Mouse (Mus musculus) kidney, adult 2 months (tissue): ENCODE measurements at regions not wholly inside any gene's neighbourhood (a gene's known extent, or its start where the extent isn't known, plus 50 kb on each side); places are given as distances from the start of the nearest gene placed in this dataset.

Experiments used
- DNase-seq: peaks from one replicate; pipeline ENCODE4 v3.0.0; 2021
- H3K27ac ChIP-seq: fragments of 200-500 bp; 2 replicates; pipeline ENCODE4 v1.5.1; 2012; ENCODE audit warnings: low read depth, low read length, control low read depth, inconsistent platforms; ENCODE audit not compliant: insufficient read depth
- H3K27me3 ChIP-seq: fragments of 200-500 bp; replicated peaks from 2 replicates; pipeline ENCODE4 v1.6.1; 2012; ENCODE audit warnings: mild to moderate bottlenecking, moderate library complexity, low read length, inconsistent platforms; ENCODE audit not compliant: control insufficient read depth, insufficient read depth
- H3K36me3 ChIP-seq: fragments of 200-500 bp; 2 replicates; pipeline ENCODE4 v1.6.1; 2012; ENCODE audit warnings: mild to moderate bottlenecking, moderate library complexity, low read length, inconsistent platforms; ENCODE audit not compliant: control insufficient read depth, insufficient read depth
- H3K4me1 ChIP-seq: fragments of 200-500 bp; 2 replicates; pipeline ENCODE4 v1.6.1; 2011; ENCODE audit warnings: low read length; ENCODE audit not compliant: control insufficient read depth, insufficient read depth
- H3K4me3 ChIP-seq: fragments of 200-500 bp; 2 replicates; pipeline ENCODE4 v1.5.1; 2011; ENCODE audit warnings: mild to moderate bottlenecking, low read depth, low read length, control low read depth; ENCODE audit not compliant: insufficient read depth
- CTCF ChIP-seq: fragments of 200-500 bp; conservative IDR thresholded peaks from 2 replicates; pipeline ENCODE4 v1.5.1; 2011; ENCODE audit warnings: low read depth, mild to moderate bottlenecking, control low read depth, low read length, moderate library complexity, mixed read lengths; ENCODE audit not compliant: insufficient read depth, insufficient read length
- POLR2A ChIP-seq: fragments of 200-500 bp; IDR thresholded peaks from one replicate; pipeline ENCODE4 v1.6.1; 2011; ENCODE audit warnings: low read depth, low read length, control low read depth
- WGBS: fragments of 180-500 bp; shearing (Covaris S2); methylation state at CpG from one replicate; pipeline ENCODE4 v1.1.7; 2018; 5-methylcytosine and 5-hydroxymethylcytosine counted together

DNA sequence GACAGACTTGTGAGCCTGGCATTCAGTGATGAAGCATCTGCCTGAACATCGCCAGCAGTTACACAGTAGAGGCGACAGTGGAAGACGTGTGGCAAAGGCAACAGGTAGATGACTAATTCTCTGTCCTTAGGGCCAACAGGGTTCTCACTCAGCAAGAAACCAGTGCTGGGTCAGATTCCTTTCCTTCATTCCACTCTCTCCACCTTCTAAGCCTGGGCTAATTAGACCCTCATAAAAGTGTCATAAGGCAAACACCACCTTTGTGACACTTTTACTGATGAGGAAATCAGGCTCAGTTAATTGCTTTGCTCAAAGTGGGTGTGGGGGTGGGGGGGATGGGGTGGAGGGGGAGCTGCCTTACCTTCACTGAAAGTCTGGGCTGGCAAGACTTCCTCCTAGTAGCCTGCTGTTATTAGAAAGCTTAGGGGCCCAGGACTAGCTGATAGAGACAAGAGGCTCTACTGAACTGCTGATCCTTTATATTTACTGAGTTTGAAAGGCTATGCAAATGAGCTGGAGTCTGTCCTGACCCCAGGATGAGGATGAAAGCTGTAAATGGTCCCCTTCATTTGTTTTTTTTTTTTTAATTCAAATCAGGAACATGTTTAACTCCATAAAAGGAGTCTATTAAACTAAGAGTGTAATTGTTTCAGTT is 98.8 kb downstream of the Dact1 start:
- no peaks in the 10 kb centered on the region for H3K36me3 ChIP-seq
- H3K4me1 ChIP-seq: no peaks in the 10 kb centered on the region
- H3K27me3 ChIP-seq: no peaks in the 10 kb centered on the region
- H3K27ac ChIP-seq: no peak overlapping the region
- no peak for DNase-seq
- WGBS: 49% methylated on average over 3 of the region's 3 CpGs
- no peak overlapping the region for H3K4me3 ChIP-seq
- TF ChIP-seq POLR2A: no peak
- no peak for TF ChIP-seq CTCF

DNA sequence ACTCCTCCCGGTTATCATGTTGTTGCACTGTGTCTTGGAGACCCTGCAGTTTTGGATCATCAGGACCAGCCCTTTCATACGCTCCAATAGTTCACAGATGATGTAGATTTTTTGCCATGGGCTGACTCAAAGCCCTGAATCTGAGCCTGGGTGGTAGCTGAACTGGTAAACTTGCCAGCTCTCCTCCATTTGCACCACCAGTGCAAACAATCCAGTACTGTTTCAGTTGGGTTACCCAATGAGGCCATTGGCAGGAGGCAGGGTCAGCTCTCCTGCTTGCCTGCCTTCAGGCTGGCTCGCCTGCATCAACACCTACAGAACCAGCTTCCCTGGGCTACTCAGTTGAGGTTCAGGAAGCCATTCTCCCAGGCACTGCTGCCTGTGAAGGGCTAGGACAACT is 102.6 kb downstream of the Dact1 start:
- DNase-seq: no peak
- Histone ChIP-seq H3K4me3 (no peak overlapping the region), H3K27me3 (no peaks in the 10 kb centered on the region), H3K27ac (no peak overlapping the region), H3K36me3 (no peaks in the 10 kb centered on the region), H3K4me1 (no peaks in the 10 kb centered on the region)
- WGBS: 77% methylated on average over 3 of the region's 3 CpGs
- TF ChIP-seq CTCF: no peak
- TF ChIP-seq POLR2A: no peak

DNA sequence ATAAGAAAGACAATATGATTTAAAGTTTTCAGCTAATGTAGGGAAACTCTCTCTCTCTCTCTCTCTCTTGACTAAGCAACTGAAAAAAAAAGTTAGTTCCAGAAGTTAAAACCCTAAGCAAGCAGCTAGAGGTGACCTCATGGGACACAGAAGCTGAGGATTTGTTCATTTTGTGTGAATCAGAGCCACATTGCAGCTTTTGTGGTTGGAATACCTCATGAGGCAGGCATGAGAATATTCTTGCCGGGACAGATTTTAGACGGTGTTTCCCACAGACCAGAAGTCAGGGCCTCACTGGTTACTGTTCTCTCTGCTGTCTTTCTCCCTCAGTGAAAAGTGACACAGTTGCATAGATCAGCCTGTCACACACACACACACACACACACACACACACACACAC is 107.3 kb downstream of the Dact1 start:
- Histone ChIP-seq H3K27me3 (no peaks in the 10 kb centered on the region), H3K27ac (no peak overlapping the region), H3K36me3 (no peaks in the 10 kb centered on the region), H3K4me1 (0 out of 2 replicates have a peak, but pooled peaks cover 3% of the 10 kb centered on the region), H3K4me3 (no peak overlapping the region)
- TF ChIP-seq POLR2A: no peak
- no peak for TF ChIP-seq CTCF
- DNase-seq: no peak
- WGBS: 97% methylated on average over 2 of the region's 2 CpGs

DNA sequence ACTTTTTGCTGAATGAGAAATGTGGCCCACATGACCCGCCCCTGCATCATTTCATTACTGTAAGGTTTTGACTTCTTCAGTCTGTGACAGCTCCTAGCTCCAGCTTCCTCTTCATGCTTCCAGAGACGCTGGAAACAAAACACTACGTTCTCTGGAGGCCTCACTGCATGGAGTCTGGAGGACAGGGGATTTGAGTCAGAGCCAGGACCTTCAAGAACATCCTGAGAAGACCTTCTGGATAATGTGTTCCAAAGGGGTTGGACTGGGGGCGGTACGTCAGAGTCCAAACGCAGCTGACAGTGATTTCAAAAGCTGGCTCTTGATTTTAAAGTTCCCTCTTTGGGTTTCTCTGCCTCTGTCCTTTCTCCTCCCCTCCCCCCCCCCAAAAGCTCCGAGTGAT is 108.5 kb downstream of the Dact1 start:
- no peaks in the 10 kb centered on the region for H3K27me3 ChIP-seq
- no peak overlapping the region for H3K27ac ChIP-seq
- WGBS: 45% methylated on average over 7 of the region's 7 CpGs
- 0 out of 2 replicates have a peak, but pooled peaks cover 3% of the 10 kb centered on the region for H3K4me1 ChIP-seq
- no peaks in the 10 kb centered on the region for H3K36me3 ChIP-seq
- no peak for TF ChIP-seq POLR2A
- no peak for TF ChIP-seq CTCF
- H3K4me3 ChIP-seq: no peak overlapping the region
- DNase-seq: peak; percentile 47

DNA sequence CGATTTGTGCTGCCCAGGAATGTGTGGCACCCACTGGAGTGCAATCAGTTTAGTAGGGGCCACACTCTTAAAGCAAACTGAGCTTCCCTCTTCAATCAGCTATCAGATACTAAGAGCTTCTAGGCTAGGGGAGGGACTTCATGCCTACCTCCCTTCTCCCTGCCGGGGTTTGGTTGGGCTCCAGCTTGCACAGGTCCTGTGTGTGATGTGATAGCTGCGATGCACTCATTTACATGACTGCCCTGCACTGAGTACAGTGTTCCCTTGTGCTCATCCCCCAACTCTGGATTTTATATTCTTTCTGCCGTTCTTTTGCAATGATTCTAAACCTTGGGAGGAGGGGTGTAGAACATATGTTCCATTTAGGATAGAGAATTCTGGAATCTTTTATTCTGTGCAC is 109.5 kb downstream of the Dact1 start:
- TF ChIP-seq CTCF (no peak), POLR2A (no peak)
- Histone ChIP-seq H3K36me3 (no peaks in the 10 kb centered on the region), H3K4me3 (no peak overlapping the region), H3K4me1 (0 out of 2 replicates have a peak, but pooled peaks cover 3% of the 10 kb centered on the region), H3K27me3 (no peaks in the 10 kb centered on the region), H3K27ac (no peak overlapping the region)
- DNase-seq: no peak
- WGBS: 37% methylated on average over 4 of the region's 4 CpGs

DNA sequence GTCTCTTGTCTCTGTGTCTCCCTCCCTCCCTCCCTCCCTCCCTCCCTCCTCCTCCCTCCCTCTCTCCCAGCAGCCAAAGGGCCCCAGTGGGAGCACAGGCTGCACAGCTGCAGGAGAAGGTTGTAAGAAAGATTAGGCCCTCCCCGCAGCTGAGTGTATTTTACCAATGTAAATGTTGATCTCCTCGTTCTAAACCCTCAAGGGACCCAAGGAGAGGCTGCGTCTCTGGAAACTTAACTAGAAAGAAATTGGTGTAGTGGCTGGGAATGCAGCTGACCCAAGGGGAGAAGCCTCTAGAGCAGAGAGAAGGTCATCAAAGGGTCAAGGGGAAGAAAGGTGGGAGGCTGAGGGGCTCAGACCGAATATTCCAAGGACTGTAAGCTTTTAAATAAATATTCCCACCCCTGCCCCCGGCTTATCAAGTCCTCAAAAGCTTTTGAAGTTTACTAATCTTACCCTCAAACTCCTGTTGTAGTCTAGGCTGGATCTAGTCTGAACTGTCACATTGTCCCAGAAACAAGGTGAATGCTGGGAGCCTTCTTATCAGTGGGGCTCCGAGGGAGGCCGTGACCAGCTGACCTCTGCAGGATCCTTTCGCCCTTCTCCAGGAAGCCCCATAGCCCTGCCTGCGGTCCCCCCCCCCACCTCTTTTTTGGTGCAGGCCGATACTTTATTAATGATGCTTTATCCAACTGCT is 116.5 kb downstream of the Dact1 start:
- Histone ChIP-seq H3K4me3 (no peak overlapping the region), H3K27me3 (no peaks in the 10 kb centered on the region), H3K27ac (no peak overlapping the region), H3K36me3 (no peaks in the 10 kb centered on the region), H3K4me1 (no peaks in the 10 kb centered on the region)
- TF ChIP-seq POLR2A (no peak), CTCF (no peak)
- WGBS: 60% methylated on average over 10 of the region's 10 CpGs
- DNase-seq: no peak

DNA sequence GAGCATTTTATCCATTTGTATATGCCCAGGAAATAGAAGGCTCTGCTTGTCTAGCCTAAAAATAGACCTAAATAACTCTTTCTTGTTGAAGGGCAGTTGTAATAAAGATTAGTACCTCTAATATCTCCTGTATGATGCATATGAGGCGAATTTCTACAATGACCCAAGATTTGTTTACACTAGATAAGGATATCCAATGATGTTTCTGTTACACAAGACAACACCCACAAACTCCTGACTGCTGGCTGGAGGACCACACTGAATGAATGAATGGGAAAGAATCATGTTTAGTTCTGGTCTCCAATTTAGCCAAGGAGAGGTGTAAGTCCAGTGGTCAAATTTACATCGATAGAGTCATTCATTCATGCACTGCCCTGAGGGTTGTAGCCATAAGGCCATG is 118.3 kb downstream of the Dact1 start:
- H3K36me3 ChIP-seq: no peaks in the 10 kb centered on the region
- H3K4me3 ChIP-seq: no peak overlapping the region
- TF ChIP-seq CTCF (no peak), POLR2A (no peak)
- H3K4me1 ChIP-seq: no peaks in the 10 kb centered on the region
- H3K27me3 ChIP-seq: no peaks in the 10 kb centered on the region
- DNase-seq: no peak
- 90% methylated on average over 2 of the region's 2 CpGs for WGBS
- no peak overlapping the region for H3K27ac ChIP-seq
